Mouse (Mus musculus) left cerebral cortex, postnatal 25 days (tissue): Measurements from ENCODE around the gene Rnf208. TPM values are rescaled to one million over a fixed set of nuclear protein-coding genes. Genes with fewer than 3 reads are reported as not detected.

ENCODE experiments used
- DNase-seq, 2 experiments: peaks; one replicate each; pipeline ENCODE4 v3.0.0; 2022; ENCODE audit warnings: low spot score in 2 of 2, mixed read lengths in 1 of 2
- intact Hi-C: fragments of 180-260 bp; cut with DNase I; formaldehyde crosslinking; loops from one replicate; pipeline ENCODE4 v1.15.1; 2025
- total RNA-seq, 2 experiments: library from RNA; stranded (reverse); gene quantifications; 2 replicates each; pipeline ENCODE4 v1.2.3; 2021

Gene Rnf208
- total RNA-seq, 2 experiments from 2014 or later, result 243 to 256 TPM

GRCm38 (mm10) chr2:25292054-25292544 lies 50.0 kb downstream of the Rnf208 start:
- peak in 1 of 2 experiments; percentile 68 for DNase-seq
- intact Hi-C loops, result no loop called here

GRCm38 (mm10) chr2:25292856-25293255 lies 50.8 kb downstream of the Rnf208 start:
- peak in 1 of 2 experiments; percentile 59 for DNase-seq
- intact Hi-C loops, result no loop called here

GRCm38 (mm10) chr2:25293706-25294105 lies 51.7 kb downstream of the Rnf208 start:
- no peak for DNase-seq
- intact Hi-C loops, result no loop called here

Other genes with a start within 250 kb of the Rnf208 start
- gene Nsmf, start 187.9 kb upstream of the Rnf208 start, total RNA-seq, result 100 to 1,000 TPM; 472 to 481 TPM
- gene Entpd8, start 162.0 kb upstream of the Rnf208 start, total RNA-seq, result not detected
- gene Noxa1, start 147.1 kb upstream of the Rnf208 start, total RNA-seq, result not detected
- gene Nrarp, start 61.5 kb upstream of the Rnf208 start, total RNA-seq, result 10 to 100 TPM; 21.7 to 30.7 TPM
- gene Tor4a, start 45.4 kb upstream of the Rnf208 start, total RNA-seq, result 1 to 10 TPM; 1.9 to 2.3 TPM
- 10 to 100 TPM; 50.8 to 51.8 TPM for gene Nelfb, start 30.8 kb upstream of the Rnf208 start, total RNA-seq
- gene Stpg3, start 27.6 kb upstream of the Rnf208 start, total RNA-seq, result under 1 TPM in 1 of 2 experiments, not detected in 1; 0.23 TPM
- gene Fam166a, start 23.5 kb upstream of the Rnf208 start, total RNA-seq, result not detected
- gene Tubb4b, start 17.6 kb upstream of the Rnf208 start, total RNA-seq, result 100 to 1,000 TPM; 376 to 398 TPM
- gene Slc34a3, start 7.9 kb upstream of the Rnf208 start, total RNA-seq, result not detected
- not detected for gene Rnf224, start 5.5 kb upstream of the Rnf208 start, total RNA-seq
- gene Cysrt1, start 197 bp downstream of the Rnf208 start, total RNA-seq, result not detected
- gene AL732309.1, start 4.6 kb downstream of the Rnf208 start, total RNA-seq, result 1 to 10 TPM; 1.6 to 2.9 TPM
- 10 to 100 TPM; 32.8 to 37.3 TPM for gene Tmem203, start 13.2 kb downstream of the Rnf208 start, total RNA-seq
- 10 to 100 TPM; 14.4 to 15.5 TPM for gene Tprn, start 20.4 kb downstream of the Rnf208 start, total RNA-seq
- gene Ssna1, start 30.2 kb downstream of the Rnf208 start, total RNA-seq, result 10 to 100 TPM; 67.2 to 69.6 TPM
- gene Anapc2, start 30.2 kb downstream of the Rnf208 start, total RNA-seq, result 10 to 100 TPM; 73.0 to 77.2 TPM
- gene Tmem210, start 45.9 kb downstream of the Rnf208 start, total RNA-seq, result not detected
- gene Lrrc26, start 47.7 kb downstream of the Rnf208 start, total RNA-seq, result not detected
- gene Grin1, start 76.9 kb downstream of the Rnf208 start, total RNA-seq, result 100 to 1,000 TPM; 435 to 455 TPM
- gene Man1b1, start 90.1 kb downstream of the Rnf208 start, total RNA-seq, result 10 to 100 TPM; 55.0 to 59.5 TPM
- gene Dpp7, start 114.1 kb downstream of the Rnf208 start, total RNA-seq, result 10 to 100 TPM; 28.2 to 33.2 TPM
- gene Uap1l1, start 123.4 kb downstream of the Rnf208 start, total RNA-seq, result 10 to 100 TPM; 11.3 to 14.0 TPM
- gene Sapcd2, start 130.1 kb downstream of the Rnf208 start, total RNA-seq, result 1 to 10 TPM; 1.9 to 2.5 TPM
- 10 to 100 TPM; 11.7 to 13.2 TPM for gene Entpd2, start 153.6 kb downstream of the Rnf208 start, total RNA-seq
- 100 to 1,000 TPM; 331 to 339 TPM for gene Npdc1, start 157.1 kb downstream of the Rnf208 start, total RNA-seq
- under 1 TPM; 0.32 to 0.37 TPM for gene Fut7, start 181.0 kb downstream of the Rnf208 start, total RNA-seq
- gene Abca2, start 186.4 kb downstream of the Rnf208 start, total RNA-seq, result 100 to 1,000 TPM; 154 to 165 TPM
- under 1 TPM in 1 of 2 experiments, not detected in 1; 0.69 TPM for gene Clic3, start 214.6 kb downstream of the Rnf208 start, total RNA-seq
- 10 to 100 TPM; 68.6 to 81.0 TPM for gene Paxx, start 218.8 kb downstream of the Rnf208 start, total RNA-seq
- 1,000 to 10,000 TPM; 1,926 to 2,241 TPM for gene Ptgds, start 227.8 kb downstream of the Rnf208 start, total RNA-seq